Mouse (Mus musculus): Measurements from ENCODE around the gene Lrrc36. TPM values are rescaled to one million over a fixed set of nuclear protein-coding genes. Genes with fewer than 3 reads are reported as not detected.

Gene Lrrc36
- polyA plus RNA-seq, 1 experiment = 0.07 TPM

DNA sequence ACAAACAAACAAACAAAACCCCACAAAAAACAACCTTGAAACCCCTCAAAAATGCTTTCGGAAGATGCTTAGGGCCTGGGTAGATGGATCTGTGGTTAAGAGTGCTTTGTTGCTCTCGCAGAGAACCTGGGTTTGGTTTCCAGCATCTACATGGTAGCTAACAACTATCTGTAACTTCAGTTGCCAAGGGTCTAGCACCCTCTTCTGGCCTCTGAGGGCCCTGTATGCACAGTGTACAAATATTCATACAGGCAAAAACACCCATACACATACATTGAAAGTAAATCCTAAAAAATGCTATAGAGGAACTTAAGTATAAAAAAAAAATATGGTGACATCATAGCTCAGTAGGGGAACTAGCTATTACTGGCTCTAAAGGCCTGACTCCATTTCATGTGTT, 29.3 kb upstream of the Lrrc36 start:
- H3K4me3 ChIP-seq (ENCODE audit: extremely low read depth, insufficient read depth, insufficient read length) = no peak overlapping the region
- no peak overlapping the region for H3K27ac ChIP-seq (ENCODE audit: insufficient read depth, low read length)
- no peaks in the 10 kb centered on the region for H3K4me1 ChIP-seq (ENCODE audit: control insufficient read depth, insufficient read depth, insufficient read length)
- no peak for DNase-seq (ENCODE audit: low read depth in 1 of 2, low spot score in 2 of 2)
- no peaks in the 10 kb centered on the region for H3K27me3 ChIP-seq (ENCODE audit: control insufficient read depth, insufficient read depth, low read length)
- H3K36me3 ChIP-seq (ENCODE audit: control insufficient read depth, insufficient read depth, low read length) = no peaks in the 10 kb centered on the region
- TF ChIP-seq POLR2A (IDR thresholded peaks at IDR 0.05; ENCODE audit: low read depth, low read length) (no peak), CTCF (IDR thresholded peaks at IDR 0.05; ENCODE audit: extremely low read depth, insufficient read depth, insufficient read length, insufficient replicate concordance) (no peak)
- 92% methylated on average over 2 of the region's 2 CpGs for WGBS

DNA sequence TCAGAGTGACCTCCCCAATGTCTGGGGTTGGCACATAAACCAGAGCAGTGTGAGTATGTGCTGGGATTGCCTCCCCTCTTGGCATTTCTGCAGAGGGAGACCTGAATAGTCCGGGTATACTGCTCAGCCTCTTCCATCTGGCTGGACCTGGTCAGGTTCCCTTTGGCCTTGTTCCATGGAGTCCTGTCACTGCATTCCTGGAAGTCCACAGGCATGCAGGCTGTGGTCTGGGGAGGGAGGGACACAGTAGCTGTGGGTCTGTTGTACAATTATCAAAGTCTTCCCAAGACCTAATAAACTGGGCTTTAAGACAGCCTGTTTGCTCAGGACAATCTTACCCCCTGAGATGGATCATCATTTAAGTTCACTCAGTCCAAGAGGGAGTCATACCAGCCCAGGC, 26.2 kb upstream of the Lrrc36 start:
- Histone ChIP-seq H3K4me1 (ENCODE audit: control insufficient read depth, insufficient read depth, insufficient read length) (no peaks in the 10 kb centered on the region; the same call in 1 of the 2 replicates), H3K36me3 (ENCODE audit: control insufficient read depth, insufficient read depth, low read length) (no peaks in the 10 kb centered on the region), H3K27me3 (ENCODE audit: control insufficient read depth, insufficient read depth, low read length) (no peaks in the 10 kb centered on the region), H3K4me3 (ENCODE audit: extremely low read depth, insufficient read depth, insufficient read length) (no peak overlapping the region), H3K27ac (ENCODE audit: insufficient read depth, low read length) (no peak overlapping the region)
- TF ChIP-seq CTCF (IDR thresholded peaks at IDR 0.05; ENCODE audit: extremely low read depth, insufficient read depth, insufficient read length, insufficient replicate concordance) = no peak
- TF ChIP-seq POLR2A (IDR thresholded peaks at IDR 0.05; ENCODE audit: low read depth, low read length) = no peak
- no peak for DNase-seq (ENCODE audit: low read depth in 1 of 2, low spot score in 2 of 2)
- WGBS = 83% methylated on average over 1 of the region's 1 CpGs

DNA sequence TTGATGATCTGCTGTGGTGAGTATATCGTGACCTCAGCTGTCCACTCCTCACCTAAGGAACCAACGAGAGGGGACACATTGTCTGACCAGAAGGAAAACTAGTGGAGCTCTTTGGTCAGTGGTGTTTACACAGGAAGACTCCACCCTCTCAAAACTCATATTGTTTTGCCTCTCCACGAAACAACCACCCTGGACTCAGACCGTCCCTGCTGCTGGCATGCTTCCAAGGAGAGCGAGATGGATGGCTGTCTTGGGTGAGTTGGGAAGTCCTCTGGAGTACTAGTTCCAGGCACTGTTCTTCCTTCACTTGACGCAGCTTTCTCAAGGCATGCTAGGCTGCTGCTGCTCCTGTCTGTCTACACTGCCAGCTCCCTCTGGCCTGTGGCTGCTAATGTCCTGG, 24.3 kb upstream of the Lrrc36 start:
- no peaks in the 10 kb centered on the region for H3K27me3 ChIP-seq (ENCODE audit: control insufficient read depth, insufficient read depth, low read length)
- H3K36me3 ChIP-seq (ENCODE audit: control insufficient read depth, insufficient read depth, low read length) = no peaks in the 10 kb centered on the region
- DNase-seq (ENCODE audit: low read depth in 1 of 2, low spot score in 2 of 2) = no peak
- no peaks in the 10 kb centered on the region; the same call in 1 of the 2 replicates for H3K4me1 ChIP-seq (ENCODE audit: control insufficient read depth, insufficient read depth, insufficient read length)
- 83% methylated on average over 6 of the region's 6 CpGs for WGBS
- H3K4me3 ChIP-seq (ENCODE audit: extremely low read depth, insufficient read depth, insufficient read length) = no peak overlapping the region
- TF ChIP-seq CTCF (IDR thresholded peaks at IDR 0.05; ENCODE audit: extremely low read depth, insufficient read depth, insufficient read length, insufficient replicate concordance) = no peak
- TF ChIP-seq POLR2A (IDR thresholded peaks at IDR 0.05; ENCODE audit: low read depth, low read length) = no peak
- no peak overlapping the region for H3K27ac ChIP-seq (ENCODE audit: insufficient read depth, low read length)

DNA sequence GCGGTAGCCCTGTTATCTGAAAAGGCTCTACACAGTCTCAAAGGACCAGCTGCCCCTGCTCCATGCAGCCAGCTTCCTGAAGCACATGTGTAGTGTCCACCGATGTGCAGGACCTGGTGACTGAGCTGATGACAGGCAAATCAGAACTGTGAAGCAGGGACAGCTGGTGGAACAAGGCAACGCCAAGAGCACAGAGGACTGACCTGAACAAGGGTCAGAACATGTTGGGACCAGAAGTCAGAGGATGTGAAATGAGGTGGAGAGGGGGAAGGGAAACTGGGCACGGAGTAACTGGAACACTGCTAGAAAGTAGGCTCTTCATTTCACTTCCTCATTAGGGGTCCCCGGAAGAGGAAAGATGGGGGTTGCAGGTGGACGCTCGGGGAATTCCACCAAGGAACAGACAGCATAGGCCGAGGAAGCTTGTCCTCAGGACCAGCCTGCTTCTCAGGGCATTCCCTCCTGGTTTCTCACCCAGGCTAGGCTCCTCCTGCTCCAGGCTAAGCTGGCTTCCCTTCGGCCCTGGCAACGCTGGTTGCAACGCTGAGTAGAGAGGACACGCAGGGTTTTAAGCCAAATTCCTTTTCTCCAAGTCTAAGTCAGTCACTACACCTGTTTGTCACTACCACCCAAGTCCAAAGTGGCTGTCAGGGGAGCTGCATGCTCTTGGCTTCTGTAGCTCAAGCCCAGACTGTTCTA, 20.1 kb upstream of the Lrrc36 start:
- H3K4me3 ChIP-seq (ENCODE audit: extremely low read depth, insufficient read depth, insufficient read length) = no peak overlapping the region
- H3K4me1 ChIP-seq (ENCODE audit: control insufficient read depth, insufficient read depth, insufficient read length) = no peaks in the 10 kb centered on the region; the same call in 1 of the 2 replicates
- TF ChIP-seq POLR2A (IDR thresholded peaks at IDR 0.05; ENCODE audit: low read depth, low read length) = no peak
- no peak for TF ChIP-seq CTCF (IDR thresholded peaks at IDR 0.05; ENCODE audit: extremely low read depth, insufficient read depth, insufficient read length, insufficient replicate concordance)
- DNase-seq (ENCODE audit: low read depth in 1 of 2, low spot score in 2 of 2) = no peak
- 71% methylated on average over 12 of the region's 12 CpGs for WGBS
- no peaks in the 10 kb centered on the region for H3K27me3 ChIP-seq (ENCODE audit: control insufficient read depth, insufficient read depth, low read length)
- H3K36me3 ChIP-seq (ENCODE audit: control insufficient read depth, insufficient read depth, low read length) = no peaks in the 10 kb centered on the region
- H3K27ac ChIP-seq (ENCODE audit: insufficient read depth, low read length) = no peak overlapping the region

DNA sequence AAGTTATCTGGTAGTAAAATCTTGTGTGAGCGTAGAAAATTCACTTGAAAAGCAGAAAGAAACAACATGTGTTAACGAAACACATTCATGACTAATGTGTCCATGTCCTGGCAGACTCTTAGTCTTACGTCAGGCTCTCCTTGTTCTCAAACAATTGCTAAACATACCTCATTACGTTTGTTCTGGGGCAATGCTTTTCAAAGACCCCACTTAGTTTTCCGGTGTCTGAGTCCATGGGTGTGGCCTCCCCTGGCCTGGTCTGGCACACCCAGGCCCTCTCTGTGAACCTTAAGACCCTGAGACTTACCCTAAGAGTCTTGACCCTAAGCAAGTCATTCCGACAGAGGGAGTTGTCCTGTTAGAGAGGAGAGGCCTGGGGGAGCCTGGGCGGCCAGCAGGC, 19.5 kb upstream of the Lrrc36 start:
- DNase-seq (ENCODE audit: low read depth in 1 of 2, low spot score in 2 of 2) = no peak
- TF ChIP-seq POLR2A (IDR thresholded peaks at IDR 0.05; ENCODE audit: low read depth, low read length) = no peak
- TF ChIP-seq CTCF (IDR thresholded peaks at IDR 0.05; ENCODE audit: extremely low read depth, insufficient read depth, insufficient read length, insufficient replicate concordance) = no peak
- H3K36me3 ChIP-seq (ENCODE audit: control insufficient read depth, insufficient read depth, low read length) = no peaks in the 10 kb centered on the region
- no peak overlapping the region for H3K4me3 ChIP-seq (ENCODE audit: extremely low read depth, insufficient read depth, insufficient read length)
- H3K27ac ChIP-seq (ENCODE audit: insufficient read depth, low read length) = no peak overlapping the region
- no peaks in the 10 kb centered on the region for H3K27me3 ChIP-seq (ENCODE audit: control insufficient read depth, insufficient read depth, low read length)
- H3K4me1 ChIP-seq (ENCODE audit: control insufficient read depth, insufficient read depth, insufficient read length) = no peaks in the 10 kb centered on the region; the same call in 1 of the 2 replicates
- 89% methylated on average over 7 of the region's 7 CpGs for WGBS

DNA sequence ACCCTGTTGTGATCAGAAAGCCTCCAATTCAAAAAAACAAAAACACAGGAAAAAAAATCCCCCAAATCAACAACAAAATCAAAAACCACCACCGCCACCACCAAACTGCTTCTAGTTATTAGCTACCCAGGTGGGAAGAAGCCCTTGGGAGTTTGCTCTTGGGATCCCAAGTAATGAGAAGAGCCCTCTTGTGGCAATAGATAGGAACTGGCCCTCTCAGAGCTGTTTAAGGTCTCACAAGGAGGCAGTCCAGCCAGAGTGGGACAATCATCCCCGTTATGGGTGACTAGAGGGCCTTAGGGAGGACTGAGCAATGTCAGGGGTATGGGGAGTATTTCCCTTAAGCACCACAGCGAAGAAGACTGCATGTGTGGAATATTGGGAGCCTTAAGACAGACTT, 15.6 kb upstream of the Lrrc36 start:
- no peaks in the 10 kb centered on the region for H3K36me3 ChIP-seq (ENCODE audit: control insufficient read depth, insufficient read depth, low read length)
- no peak overlapping the region for H3K27ac ChIP-seq (ENCODE audit: insufficient read depth, low read length)
- DNase-seq (ENCODE audit: low read depth in 1 of 2, low spot score in 2 of 2) = no peak
- H3K4me1 ChIP-seq (ENCODE audit: control insufficient read depth, insufficient read depth, insufficient read length) = no peaks in the 10 kb centered on the region; the same call in 1 of the 2 replicates
- TF ChIP-seq POLR2A (IDR thresholded peaks at IDR 0.05; ENCODE audit: low read depth, low read length) (no peak), CTCF (IDR thresholded peaks at IDR 0.05; ENCODE audit: extremely low read depth, insufficient read depth, insufficient read length, insufficient replicate concordance) (peak; percentile 23; the same call in 1 of the 2 replicates)
- H3K4me3 ChIP-seq (ENCODE audit: extremely low read depth, insufficient read depth, insufficient read length) = no peak overlapping the region
- WGBS = 33% methylated on average over 3 of the region's 3 CpGs
- H3K27me3 ChIP-seq (ENCODE audit: control insufficient read depth, insufficient read depth, low read length) = no peaks in the 10 kb centered on the region

DNA sequence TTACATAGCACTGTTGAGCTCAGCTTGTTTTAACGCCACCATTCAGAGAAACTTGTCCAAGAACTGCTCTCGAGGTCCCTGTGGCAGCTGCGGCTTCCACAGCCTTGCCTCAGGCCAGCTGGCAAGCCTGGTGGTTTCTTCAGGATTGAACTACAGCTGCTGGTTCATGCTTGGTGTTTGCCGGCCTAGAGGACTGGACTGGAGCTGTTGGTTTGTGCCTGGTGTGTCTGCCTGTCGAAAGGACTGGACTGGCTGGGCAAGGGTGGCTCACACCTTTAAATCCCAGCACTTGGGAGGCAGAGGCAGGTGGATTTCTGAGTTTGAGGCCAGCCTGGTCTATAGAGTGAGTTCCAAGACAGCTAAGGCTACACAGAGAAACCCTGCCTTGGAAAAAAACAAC, 13.4 kb upstream of the Lrrc36 start:
- no peaks in the 10 kb centered on the region for H3K4me1 ChIP-seq (ENCODE audit: control insufficient read depth, insufficient read depth, insufficient read length)
- WGBS = 94% methylated on average over 5 of the region's 5 CpGs
- no peak for DNase-seq (ENCODE audit: low read depth in 1 of 2, low spot score in 2 of 2)
- no peak overlapping the region for H3K27ac ChIP-seq (ENCODE audit: insufficient read depth, low read length)
- no peaks in the 10 kb centered on the region for H3K27me3 ChIP-seq (ENCODE audit: control insufficient read depth, insufficient read depth, low read length)
- no peak overlapping the region for H3K4me3 ChIP-seq (ENCODE audit: extremely low read depth, insufficient read depth, insufficient read length)
- no peaks in the 10 kb centered on the region for H3K36me3 ChIP-seq (ENCODE audit: control insufficient read depth, insufficient read depth, low read length)
- TF ChIP-seq POLR2A (IDR thresholded peaks at IDR 0.05; ENCODE audit: low read depth, low read length) (no peak), CTCF (IDR thresholded peaks at IDR 0.05; ENCODE audit: extremely low read depth, insufficient read depth, insufficient read length, insufficient replicate concordance) (no peak)

Data from spleen, adult 2 months (tissue).